Mouse (Mus musculus) olfactory bulb, adult 2 months (tissue): ENCODE measurements at regions not wholly inside any gene's neighbourhood (a gene's known extent, or its start where the extent isn't known, plus 50 kb on each side); places are given as distances from the start of the nearest gene placed in this dataset.

Experiments used
- H3K27ac ChIP-seq: fragments of 200-500 bp; 2 replicates; pipeline ENCODE4 v1.5.1; 2012; ENCODE audit warnings: low read depth, low read length; ENCODE audit not compliant: insufficient read depth
- H3K4me1 ChIP-seq: fragments of 200-500 bp; 2 replicates; pipeline ENCODE4 v1.6.1; 2012; ENCODE audit warnings: low read length; ENCODE audit not compliant: control insufficient read depth, insufficient read depth
- H3K4me3 ChIP-seq: fragments of 200-500 bp; 2 replicates; pipeline ENCODE4 v1.5.1; 2012; ENCODE audit warnings: mild to moderate bottlenecking, low read depth, low read length, moderate library complexity; ENCODE audit not compliant: insufficient read depth
- CTCF ChIP-seq: fragments of 200-500 bp; IDR thresholded peaks from 2 replicates; pipeline ENCODE4 v1.5.1; 2012; ENCODE audit warnings: low read depth, mild to moderate bottlenecking, low read length, moderate library complexity; ENCODE audit not compliant: insufficient read depth
- POLR2A ChIP-seq: fragments of 200-500 bp; IDR thresholded peaks from 2 replicates; pipeline ENCODE4 v1.6.1; 2012; ENCODE audit warnings: mild to moderate bottlenecking, low read depth, low read length, moderate library complexity; ENCODE audit not compliant: insufficient read depth
- WGBS: fragments of 180-500 bp; shearing (Covaris S2); methylation state at CpG from one replicate; pipeline ENCODE4 v1.1.7; 2018; 5-methylcytosine and 5-hydroxymethylcytosine counted together

- Histone ChIP-seq H3K27ac (no peak overlapping the region), H3K4me3 (no peak overlapping the region), H3K4me1 (no peaks in the 10 kb centered on the region)
- TF ChIP-seq CTCF (no peak), POLR2A (no peak)
- WGBS: 52% methylated on average over 2 of the region's 2 CpGs
Measured at GRCm38 (mm10) chr1:73116526-73116925, 100.8 kb upstream of the Tnp1 start.

DNA sequence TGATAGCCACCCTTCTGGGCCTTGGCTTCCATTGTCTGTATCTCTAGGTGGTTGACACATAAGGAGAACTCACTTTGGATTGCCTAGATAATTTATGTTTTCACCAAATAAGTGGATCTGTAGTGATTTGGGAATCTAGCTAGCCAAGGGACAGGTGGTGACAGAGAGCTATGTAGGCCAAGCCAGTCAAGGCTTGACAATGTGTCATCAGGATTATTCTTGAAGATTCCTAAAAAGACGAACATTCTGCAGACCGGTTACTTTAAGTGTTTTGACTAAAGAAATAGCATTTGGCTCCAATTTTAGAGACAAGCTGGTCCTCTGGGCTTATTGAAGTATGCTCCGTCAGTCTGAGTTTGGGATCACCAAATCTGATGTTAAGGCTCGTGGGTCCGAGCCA, 100.1 kb upstream of the Tnp1 start:
- TF ChIP-seq POLR2A (no peak), CTCF (no peak)
- Histone ChIP-seq H3K4me3 (no peak overlapping the region), H3K4me1 (no peaks in the 10 kb centered on the region), H3K27ac (no peak overlapping the region)
- WGBS: 95% methylated on average over 5 of the region's 5 CpGs

DNA sequence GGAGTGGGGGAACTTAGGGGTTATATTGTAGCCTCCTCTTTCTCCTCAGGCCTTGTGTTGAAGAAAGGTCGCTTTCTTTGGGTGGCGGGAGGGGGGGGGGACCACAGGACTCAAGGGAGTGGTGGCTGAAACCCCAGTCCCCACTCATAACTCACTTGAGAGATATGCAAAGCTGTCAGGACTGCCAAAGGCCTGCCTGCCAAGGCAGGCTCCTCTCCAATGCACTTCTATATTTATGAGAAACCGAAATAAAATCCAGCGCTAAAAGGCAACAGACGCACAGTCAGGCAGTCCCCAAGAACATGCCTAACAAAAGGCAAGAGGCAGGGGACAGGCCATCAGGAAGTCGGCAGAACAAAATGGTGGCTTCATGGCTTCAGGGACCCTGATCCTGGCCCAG, 97.4 kb upstream of the Tnp1 start:
- TF ChIP-seq CTCF (no peak), POLR2A (no peak)
- Histone ChIP-seq H3K4me3 (no peak overlapping the region), H3K27ac (no peak overlapping the region), H3K4me1 (no peaks in the 10 kb centered on the region)
- 94% methylated on average over 6 of the region's 6 CpGs for WGBS

- TF ChIP-seq POLR2A (no peak), CTCF (no peak)
- Histone ChIP-seq H3K4me3 (no peak overlapping the region), H3K4me1 (no peaks in the 10 kb centered on the region), H3K27ac (no peak overlapping the region)
- 94% methylated on average over 3 of the region's 3 CpGs for WGBS
Measured at GRCm38 (mm10) chr1:73112711-73113110, 97.0 kb upstream of the Tnp1 start.

- Histone ChIP-seq H3K4me1 (no peaks in the 10 kb centered on the region), H3K27ac (no peak overlapping the region), H3K4me3 (no peak overlapping the region)
- TF ChIP-seq POLR2A (no peak), CTCF (no peak)
- WGBS: 93% methylated on average over 5 of the region's 5 CpGs
Measured at GRCm38 (mm10) chr1:73111911-73112310, 96.2 kb upstream of the Tnp1 start.

DNA sequence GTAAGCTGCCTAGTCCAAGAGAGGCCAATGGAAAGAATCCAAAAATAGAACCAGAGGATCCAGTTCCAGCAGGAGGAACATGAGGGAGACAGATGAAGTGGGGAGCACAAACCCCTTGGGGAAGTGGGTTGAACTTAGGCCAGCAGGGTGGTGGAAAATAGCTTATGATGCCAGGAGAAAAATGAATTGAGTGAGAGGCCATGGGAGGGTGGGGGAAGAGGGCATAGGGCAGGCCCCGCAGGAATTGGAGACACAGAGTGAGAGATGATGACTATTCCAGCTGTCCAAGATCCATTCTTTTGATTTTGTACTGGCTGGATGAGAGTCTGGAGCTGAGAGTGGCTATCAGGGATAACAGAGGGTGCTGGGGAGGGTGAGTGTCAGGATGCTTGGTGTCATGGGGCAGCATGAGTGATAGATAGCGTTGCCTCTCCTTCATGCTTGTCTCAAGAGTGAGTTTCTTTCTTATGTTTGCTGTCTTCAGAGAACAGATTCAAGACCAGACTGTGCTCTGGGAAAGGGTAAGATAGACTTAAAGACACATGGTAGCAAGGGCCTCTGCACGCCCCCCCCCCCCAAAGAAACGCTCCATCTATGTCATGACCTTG, 90.3 kb upstream of the Tnp1 start:
- Histone ChIP-seq H3K4me3 (no peak overlapping the region), H3K4me1 (no peaks in the 10 kb centered on the region), H3K27ac (no peak overlapping the region)
- TF ChIP-seq POLR2A: no peak
- no peak for TF ChIP-seq CTCF
- WGBS: 85% methylated on average over 4 of the region's 4 CpGs

GRCm38 (mm10) chr1:73097645-73098440, 82.1 kb upstream of the Tnp1 start:
- H3K4me3 ChIP-seq: no peak overlapping the region
- TF ChIP-seq CTCF (no peak), POLR2A (no peak)
- 90% methylated on average over 6 of the region's 6 CpGs for WGBS
- H3K27ac ChIP-seq: no peak overlapping the region
- H3K4me1 ChIP-seq: no peaks in the 10 kb centered on the region

GRCm38 (mm10) chr1:73089636-73090035, 73.9 kb upstream of the Tnp1 start:
- no peak overlapping the region for H3K27ac ChIP-seq
- H3K4me1 ChIP-seq: 0 out of 2 replicates have a peak, but pooled peaks cover 4% of the 10 kb centered on the region
- WGBS: 44% methylated on average over 3 of the region's 3 CpGs
- H3K4me3 ChIP-seq: no peak overlapping the region
- TF ChIP-seq POLR2A (no peak), CTCF (no peak)

GRCm38 (mm10) chr1:73088494-73088893, 72.8 kb upstream of the Tnp1 start:
- no peak overlapping the region for H3K27ac ChIP-seq
- 0 out of 2 replicates have a peak, but pooled peaks cover 4% of the 10 kb centered on the region for H3K4me1 ChIP-seq
- WGBS: 63% methylated on average over 2 of the region's 2 CpGs
- H3K4me3 ChIP-seq: no peak overlapping the region
- no peak for TF ChIP-seq POLR2A
- TF ChIP-seq CTCF: no peak

GRCm38 (mm10) chr1:73084946-73085345, 69.2 kb upstream of the Tnp1 start:
- H3K4me3 ChIP-seq: no peak overlapping the region
- TF ChIP-seq CTCF: no peak
- WGBS: 28% methylated on average over 2 of the region's 2 CpGs
- 0 out of 2 replicates have a peak, but pooled peaks cover 4% of the 10 kb centered on the region for H3K4me1 ChIP-seq
- no peak overlapping the region for H3K27ac ChIP-seq
